Mouse (Mus musculus) R1 (cell line): ENCODE measurements around the gene Rnf167.

Experiments used
- DNase-seq: peaks from one replicate; pipeline ENCODE4 v3.0.0-alpha.2; 2018; ENCODE audit warnings: low read depth, low spot score

Gene Rnf167

GRCm38 (mm10) chr11:70654923-70655570, 8.0 kb downstream of the Rnf167 start:
- peak; percentile 86 for DNase-seq

DNA sequence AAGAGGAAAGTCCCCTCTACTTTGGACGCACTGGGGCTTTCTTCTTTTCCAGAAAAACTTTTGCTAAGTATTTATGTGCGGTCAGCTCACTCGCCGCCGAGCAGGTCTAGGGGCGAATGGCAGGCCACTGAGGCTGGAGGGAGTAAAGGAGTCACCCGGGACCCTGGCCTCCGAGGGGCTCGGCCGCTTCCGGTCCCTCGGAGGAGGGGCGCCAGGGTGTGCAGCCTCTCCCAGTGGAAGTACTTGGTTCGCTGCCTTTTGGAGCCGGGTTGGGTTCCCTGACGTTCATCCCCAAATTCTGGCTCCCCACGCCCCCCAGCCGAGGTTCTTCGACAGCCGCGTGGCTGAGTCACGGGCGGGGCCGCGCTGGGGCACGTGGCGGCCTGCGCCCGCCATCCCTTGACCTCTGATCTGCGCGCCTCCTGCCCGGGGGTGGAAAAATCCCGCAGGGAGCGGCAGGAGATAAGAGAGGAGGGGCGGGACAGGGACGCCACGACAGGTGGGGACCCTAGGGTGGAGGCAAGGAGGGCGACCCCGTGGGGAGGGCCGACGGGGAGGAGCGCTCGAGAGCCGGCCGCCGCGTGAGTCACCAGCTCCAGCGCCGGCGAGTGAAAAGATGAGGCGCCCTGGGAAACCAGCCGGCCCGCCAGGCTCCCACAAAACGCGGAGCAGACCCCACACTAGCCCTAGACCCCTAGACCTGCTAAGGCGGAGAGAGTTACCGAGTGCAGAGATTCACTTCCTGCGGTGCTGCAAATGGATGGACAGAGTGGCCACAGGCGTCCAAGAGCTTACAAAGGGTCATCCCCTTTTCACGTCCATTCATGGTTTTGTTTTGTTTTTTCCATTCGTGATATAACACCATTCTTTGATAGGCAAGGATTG, 8.8 kb downstream of the Rnf167 start:
- DNase-seq: peak; percentile 92

DNA sequence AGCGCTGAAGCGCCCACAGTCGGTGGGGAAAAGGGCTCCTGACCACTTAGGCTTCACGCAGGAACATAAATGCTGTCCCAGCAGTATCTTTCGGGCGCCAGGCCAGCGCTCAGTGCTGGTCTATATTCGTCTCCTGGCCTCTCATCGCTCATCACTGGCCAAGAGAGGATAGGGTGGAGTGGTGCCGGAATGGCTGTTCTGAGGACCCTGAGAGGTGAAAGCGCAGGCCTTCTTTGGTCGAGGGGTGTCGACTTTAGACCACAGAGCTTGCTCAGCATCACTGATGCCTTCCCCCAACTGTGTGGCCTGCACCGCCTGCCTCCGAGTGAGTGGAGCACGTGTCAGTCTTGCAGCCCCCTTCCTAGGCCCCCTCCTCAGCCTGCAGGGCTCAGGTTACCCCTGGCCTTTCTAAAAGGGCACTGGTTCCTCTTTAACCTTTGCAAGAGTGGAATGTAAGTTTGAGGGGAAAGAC, 9.5 kb downstream of the Rnf167 start:
- DNase-seq: no peak

DNA sequence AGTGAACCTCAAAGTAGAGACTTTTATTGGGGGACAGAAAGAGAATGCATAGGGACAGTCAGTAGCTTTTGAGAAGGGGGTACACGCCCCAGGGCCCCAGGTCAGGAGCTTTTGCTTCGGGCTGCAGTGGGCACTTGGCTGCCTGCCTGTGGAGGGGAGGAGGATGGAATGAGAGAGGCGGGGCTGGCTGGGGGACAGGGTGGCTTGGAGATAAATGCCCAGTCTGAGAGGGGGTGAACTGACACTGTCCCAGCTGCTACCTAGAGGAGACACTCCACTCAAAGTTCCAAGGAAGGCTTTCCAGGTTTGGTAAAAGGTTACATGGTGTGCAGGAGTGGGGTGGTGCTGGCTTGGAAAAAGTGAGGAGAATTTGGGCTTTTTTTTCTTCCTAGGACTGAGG, 9.9 kb downstream of the Rnf167 start, which contains the start of gene Eno3:
Gene Eno3 (plus strand): TSS at position 239 of the 400 bp plus-strand sequence.
- no peak for DNase-seq

- no peak for DNase-seq
Observed at GRCm38 (mm10) chr11:70657573-70657972, 10.5 kb downstream of the Rnf167 start.

GRCm38 (mm10) chr11:70657991-70658390, 11.0 kb downstream of the Rnf167 start:
- DNase-seq: no peak

- DNase-seq: no peak
Observed at GRCm38 (mm10) chr11:70658521-70658920, 11.5 kb downstream of the Rnf167 start.

DNA sequence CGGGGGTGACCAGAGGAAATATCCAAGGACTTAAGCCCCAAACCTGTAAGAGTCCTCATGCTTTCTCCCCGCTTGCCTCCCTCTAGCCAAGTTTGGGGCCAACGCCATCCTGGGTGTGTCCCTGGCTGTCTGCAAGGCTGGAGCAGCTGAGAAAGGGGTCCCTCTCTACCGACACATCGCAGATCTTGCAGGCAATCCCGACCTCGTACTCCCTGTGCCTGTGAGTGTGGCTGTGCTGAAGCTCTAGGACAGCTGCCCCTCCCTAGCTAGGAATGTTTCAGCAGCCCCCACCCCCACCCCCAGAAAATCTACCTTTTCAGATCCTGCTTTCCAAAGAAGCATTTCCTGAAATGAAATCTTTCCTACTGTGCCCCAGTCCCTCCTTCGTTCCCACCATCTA, 11.9 kb downstream of the Rnf167 start:
- peak; percentile 87 for DNase-seq

- DNase-seq: no peak
Observed at GRCm38 (mm10) chr11:70660571-70660970, 13.5 kb downstream of the Rnf167 start.

- no peak for DNase-seq
Observed at GRCm38 (mm10) chr11:70663101-70663500, 16.1 kb downstream of the Rnf167 start.

DNA sequence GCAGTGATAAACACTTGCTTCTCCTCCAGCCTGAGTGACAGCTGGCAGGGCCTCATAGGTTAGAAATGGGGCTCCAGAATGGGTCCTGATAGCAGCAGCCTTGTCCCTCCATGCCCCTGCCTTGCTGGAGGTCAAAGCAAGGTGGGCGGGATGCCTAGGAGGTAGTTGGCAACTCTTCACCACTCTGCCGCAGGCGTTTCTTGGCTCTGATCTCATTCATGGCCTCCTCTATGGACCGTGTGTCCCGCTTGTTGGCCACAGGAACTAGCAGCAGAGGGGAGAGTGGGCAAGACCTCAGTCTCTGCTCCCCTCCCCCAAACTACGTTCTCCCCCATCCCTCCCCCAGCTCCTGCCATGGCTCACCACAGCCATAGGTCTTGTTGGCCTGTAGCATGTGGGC, 16.9 kb downstream of the Rnf167 start:
- no peak for DNase-seq

DNA sequence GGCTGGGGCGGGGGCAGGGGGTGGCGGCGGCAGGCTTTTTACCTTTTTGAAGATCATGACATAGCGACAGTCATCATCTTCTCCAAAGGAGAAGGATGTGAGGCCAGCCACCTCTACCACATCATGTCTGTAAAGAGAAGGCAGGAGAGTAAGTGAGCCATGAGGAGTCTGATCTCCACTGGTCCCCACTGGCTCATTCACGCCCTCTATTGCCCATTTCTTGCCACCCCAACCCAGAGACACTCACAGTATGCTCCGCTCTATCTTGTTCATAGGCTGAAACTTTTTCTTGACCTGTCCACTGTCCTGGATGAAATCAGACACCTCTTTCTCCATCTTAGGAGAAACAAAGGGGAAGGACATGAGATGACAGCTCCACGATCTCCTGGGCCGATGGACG, 17.7 kb downstream of the Rnf167 start:
- DNase-seq: no peak

DNA sequence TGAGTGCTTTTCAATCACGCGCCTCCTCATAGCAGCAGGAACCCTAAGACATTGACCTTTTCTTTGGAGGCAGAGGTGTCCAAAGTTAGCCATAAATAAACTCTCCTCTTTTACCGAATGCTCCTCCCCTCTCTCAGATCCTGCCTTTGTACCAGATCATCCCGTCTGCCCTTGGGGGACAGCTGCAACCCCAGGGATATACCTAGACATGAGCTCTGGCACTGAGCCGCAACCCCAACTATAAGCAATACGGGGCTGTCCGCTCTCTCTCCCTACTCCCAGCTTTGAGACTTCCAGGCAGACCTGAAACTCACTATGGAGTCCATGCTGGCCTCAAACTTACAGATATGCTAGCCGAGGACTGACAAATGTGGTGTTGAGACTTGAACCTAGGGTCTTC, 19.7 kb downstream of the Rnf167 start:
- no peak for DNase-seq

DNA sequence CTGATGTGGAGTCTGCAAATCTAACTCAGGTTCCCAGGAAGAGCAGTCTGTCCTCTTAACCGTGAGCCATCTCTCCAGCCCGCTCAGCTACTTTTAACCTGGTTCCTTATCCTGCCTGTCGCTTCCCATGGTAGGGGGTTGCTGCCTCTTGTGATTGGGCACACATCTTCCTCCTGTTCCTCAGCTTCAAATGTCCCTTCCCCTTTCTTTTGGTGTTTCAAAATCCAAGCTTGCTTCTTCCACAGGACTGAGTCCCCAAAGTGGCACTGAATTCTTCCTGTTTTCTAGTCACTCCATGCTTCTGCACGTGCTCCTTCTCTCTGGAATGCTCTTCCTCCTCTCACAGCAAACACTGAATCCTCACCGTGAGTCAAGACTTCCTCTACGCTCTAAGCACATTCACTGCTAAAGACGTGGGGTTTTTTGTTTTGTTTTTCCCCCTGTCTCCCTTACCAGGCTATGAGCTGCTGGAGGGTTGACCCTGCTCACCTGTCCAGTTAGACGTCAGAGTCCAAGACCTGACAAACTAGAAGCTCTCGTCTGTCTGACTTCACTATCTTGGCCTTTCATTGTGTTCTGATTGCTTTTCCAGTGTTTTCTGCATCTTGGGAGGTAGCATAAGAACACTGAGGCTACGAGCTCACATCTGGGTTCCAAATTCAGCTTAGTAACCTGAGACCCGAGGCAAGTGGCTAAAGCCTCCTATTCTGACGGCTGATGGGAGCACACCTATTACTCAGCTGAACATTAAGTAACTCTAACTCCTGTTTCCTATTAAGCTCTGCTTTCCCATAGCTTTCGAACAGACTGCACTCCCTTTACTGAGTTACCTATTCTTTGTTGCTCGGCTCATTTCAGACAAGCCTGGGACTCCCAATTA, 20.5 kb downstream of the Rnf167 start:
- no peak for DNase-seq

DNA sequence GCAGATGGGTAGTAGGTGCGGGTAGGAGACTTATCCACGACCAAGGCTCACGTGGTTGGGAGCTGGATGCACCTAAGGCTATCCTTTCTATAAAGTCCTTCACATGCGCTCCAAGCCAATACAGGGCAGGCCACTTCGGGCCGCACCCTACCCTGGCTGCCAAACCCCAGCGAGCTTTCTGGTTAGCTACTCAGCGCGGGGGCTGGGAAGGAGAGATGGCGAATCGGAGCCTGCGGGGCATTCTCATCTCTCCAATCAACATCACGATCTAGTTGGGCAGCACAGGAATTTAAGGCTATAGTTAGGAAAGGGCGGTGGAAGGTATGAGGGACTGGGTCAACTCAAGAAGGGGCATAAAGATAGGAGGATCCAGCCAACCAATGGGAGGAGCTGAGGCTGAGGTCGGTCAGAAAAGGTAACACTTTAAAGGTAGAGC, 21.3 kb downstream of the Rnf167 start:
- DNase-seq: no peak

DNA sequence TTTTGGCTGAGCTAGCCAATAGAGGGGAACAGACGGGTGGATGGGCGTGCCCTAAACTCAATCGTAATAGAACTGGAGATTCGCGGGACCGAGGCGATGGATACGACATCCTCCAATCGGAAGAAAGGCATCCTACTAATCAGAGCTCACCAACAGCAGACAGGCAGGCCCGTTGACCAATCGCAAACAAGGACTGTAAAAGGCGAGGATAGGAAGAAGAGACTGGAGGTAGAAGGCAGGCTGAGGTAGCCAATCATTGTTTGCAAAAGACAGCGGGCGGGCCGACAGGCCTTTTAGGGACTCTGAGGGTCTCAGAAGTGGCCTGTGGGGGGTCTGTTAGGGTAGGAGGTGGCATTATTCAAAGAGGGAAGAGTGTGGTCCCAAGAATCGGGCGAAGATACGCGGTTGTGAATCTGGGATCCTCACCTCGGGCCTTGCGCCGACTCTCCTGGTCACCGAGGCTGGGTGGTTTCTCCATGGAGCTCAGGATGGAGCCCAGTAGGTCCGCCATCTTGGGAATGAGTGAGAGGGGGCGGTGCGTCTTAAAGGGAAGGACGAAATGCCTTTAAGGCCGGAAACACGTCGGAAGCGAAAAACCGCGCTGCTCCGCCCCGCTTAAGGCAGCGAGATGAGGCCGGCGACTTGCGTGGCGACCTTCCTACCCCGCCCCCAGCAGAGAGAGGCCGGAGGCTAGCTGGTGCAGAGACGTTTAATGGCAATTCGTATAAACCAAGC, 21.9 kb downstream of the Rnf167 start, which contains the start of gene Spag7:
Gene Spag7 (minus strand): TSS at position 646 of the 735 bp plus-strand sequence.
- DNase-seq: peak; percentile 100

DNA sequence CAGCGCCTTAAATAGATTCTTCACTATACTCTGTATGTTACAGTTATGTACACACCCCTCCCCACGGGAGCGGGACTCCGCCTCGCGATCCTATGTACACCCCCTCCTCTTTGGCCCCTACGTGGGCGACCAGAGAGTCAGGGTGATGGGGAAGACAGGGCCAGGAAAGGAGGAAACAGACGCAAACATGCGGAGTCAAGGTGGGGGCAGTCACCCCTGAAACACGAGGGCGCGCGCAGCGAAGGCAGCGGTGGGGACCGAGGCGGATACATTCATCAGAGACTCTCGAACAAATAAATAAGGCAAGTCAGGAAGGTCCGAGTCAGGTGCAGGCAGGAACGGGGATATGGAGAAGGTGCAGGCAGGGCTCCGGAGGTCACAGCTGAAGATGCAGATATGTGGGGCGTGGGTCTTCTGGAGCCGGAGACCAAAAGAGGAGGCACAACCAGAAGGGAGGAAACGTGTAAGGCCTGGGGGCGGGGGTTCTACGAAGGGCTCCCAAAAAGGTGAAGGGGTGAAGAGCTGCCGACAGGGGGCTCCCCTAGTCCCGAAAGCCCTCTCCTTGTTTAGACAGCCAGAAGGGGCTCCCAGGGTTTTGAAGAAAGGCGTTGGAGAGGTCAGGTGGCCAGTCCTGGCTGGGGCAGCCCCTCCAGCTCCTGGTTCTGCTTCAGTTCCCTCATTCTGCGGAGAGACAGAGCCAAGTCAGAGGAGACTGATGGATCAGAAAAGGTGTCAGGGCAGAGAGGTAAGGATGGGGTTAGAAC, 22.7 kb downstream of the Rnf167 start:
- peak; percentile 97 for DNase-seq

DNA sequence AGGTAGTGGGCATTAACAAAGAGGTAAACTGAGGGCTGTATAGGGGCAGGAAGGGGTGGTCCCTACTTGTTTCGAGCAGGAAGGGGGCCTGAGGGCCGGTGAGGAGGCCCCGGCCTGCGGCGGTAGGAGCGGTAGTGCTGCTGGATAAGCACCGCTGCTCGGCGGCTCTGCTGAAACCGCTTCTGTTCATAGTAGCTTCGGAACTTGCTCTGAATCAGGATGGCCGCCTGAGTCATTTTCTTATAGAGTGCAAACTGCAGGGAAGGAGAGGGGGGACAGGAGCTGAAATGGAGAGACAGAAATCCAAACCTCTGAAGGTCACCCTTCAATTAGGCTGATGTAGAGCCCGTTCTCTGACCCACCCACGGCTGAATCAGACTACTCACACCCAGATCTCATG, 23.4 kb downstream of the Rnf167 start:
- DNase-seq: no peak

GRCm38 (mm10) chr11:70671333-70672047, 24.5 kb downstream of the Rnf167 start:
- no peak for DNase-seq

- DNase-seq: no peak
Observed at GRCm38 (mm10) chr11:70674014-70674413, 27.0 kb downstream of the Rnf167 start.
